Mouse (Mus musculus) heart, adult 2 months (tissue): ENCODE data around the gene Dhrs4.

ENCODE experiments used
- CTCF ChIP-seq: fragments of 200-600 bp; IDR thresholded peaks from 2 replicates; pipeline ENCODE4 v1.8.1; 2022; ENCODE audit warnings: antibody characterized with exemption, mild to moderate bottlenecking, moderate library complexity
- POLR2A ChIP-seq: fragments of 200-500 bp; IDR thresholded peaks from 2 replicates; pipeline ENCODE4 v1.6.1; 2011; ENCODE audit warnings: mild to moderate bottlenecking, low read depth, low read length, control low read depth; ENCODE audit not compliant: insufficient read depth

DNA sequence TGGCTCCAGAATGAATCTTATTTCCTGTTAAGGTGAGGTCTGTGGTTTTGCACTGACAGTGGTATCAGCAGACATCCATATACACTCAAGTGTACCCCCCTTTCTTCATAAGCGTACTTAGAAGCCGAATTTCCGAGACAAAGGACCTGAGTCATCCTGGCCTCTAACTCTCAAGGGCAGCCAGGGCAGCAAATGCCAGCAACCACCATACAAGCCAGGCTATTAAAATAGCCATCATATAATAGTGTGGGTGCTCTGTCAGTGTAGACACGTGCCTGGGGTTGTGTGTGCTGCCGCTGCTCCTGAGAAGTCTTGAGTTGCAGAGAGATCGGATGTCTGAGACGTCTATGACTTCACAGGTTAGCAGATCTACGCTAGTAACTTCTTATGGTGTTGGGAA is 41.4 kb upstream of the Dhrs4 start:
- TF ChIP-seq CTCF (no peak), POLR2A (no peak)
